Mouse (Mus musculus) adrenal gland, adult 8-10 months (tissue): ENCODE data around the gene Acta2. TPM values are rescaled to one million over a fixed set of nuclear protein-coding genes. Genes with fewer than 3 reads are reported as not detected.

Experiments used
- DNase-seq: peaks from one replicate; pipeline ENCODE4 v3.0.0; 2022
- total RNA-seq, 4 experiments: library from RNA; stranded (reverse); gene quantifications; 2 replicates each; pipeline ENCODE4 v1.2.4; 2022

Gene Acta2
- total RNA-seq, 4 experiments from 2014 or later: 26.3 to 60.4 (median 36.5) TPM

- DNase-seq: no peak
Measured at GRCm38 (mm10) chr19:34191645-34192007, 63.8 kb downstream of the Acta2 start.

Other genes starting within 250 kb of the Acta2 start
- under 1 TPM; 0.15 to 0.40 (median 0.31) TPM for gene Lipk, start 247.3 kb downstream of the Acta2 start, total RNA-seq
- gene Lipn, start 188.2 kb downstream of the Acta2 start, total RNA-seq: under 1 TPM in 2 of 4 experiments, not detected in 2; 0.17 to 0.24 TPM
- not detected for gene Lipm, start 154.7 kb downstream of the Acta2 start, total RNA-seq
- not detected for gene Ankrd22, start 89.5 kb downstream of the Acta2 start, total RNA-seq
- gene Stambpl1, start 63.4 kb downstream of the Acta2 start, total RNA-seq: 1 to 10 TPM; 6.3 to 8.1 (median 7.1) TPM
- 10 to 100 TPM in 1 of 4 experiments, 1 to 10 TPM in 3; 7.9 to 10.1 (median 8.3) TPM for gene Fas, start 35.1 kb upstream of the Acta2 start, total RNA-seq
- gene Ch25h, start 219.6 kb upstream of the Acta2 start, total RNA-seq: 1 to 10 TPM in 3 of 4 experiments, under 1 TPM in 1; 0.64 to 3.4 (median 1.8) TPM